In the genomic region with DNA sequence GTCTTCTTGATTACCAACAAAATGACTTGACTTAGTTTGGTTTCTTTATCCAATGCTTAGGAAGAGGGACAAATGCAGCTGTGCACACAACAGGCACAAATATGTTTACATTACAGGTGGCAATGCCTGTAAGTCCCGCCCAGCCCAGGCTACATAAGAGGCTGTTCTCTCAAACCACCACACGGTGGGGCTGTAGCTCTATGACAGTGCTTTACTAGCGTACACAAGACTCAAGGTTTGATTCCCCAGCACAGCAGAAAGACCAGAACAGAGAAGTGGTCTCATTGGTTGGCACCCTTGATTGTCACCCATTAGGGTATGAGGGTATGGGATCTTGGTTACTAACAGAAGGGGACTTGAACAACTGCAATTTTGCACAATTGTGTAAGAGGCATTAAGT, we compare ENCODE assay signal across 8 mouse cellular contexts. TPM values are rescaled to one million over a fixed set of nuclear protein-coding genes. Genes with fewer than 3 reads are reported as not detected.
A peak's percentile ranks its signal among the peaks of the same experiment; 100 is the strongest.
DNase-seq lines count a peak whose midpoint lies in the region; ATAC-seq and TF ChIP-seq lines count a peak whose summit lies in the region.

No protein-coding gene starts in this region.

- H3K27me3 ChIP-seq in MEL (ENCODE audit: control insufficient read depth in 1 of 2, insufficient read depth in 2 of 2, low read length in 2 of 2): no peaks in the 10 kb centered on the region
- H3K27me3 ChIP-seq in heart, postnatal 0 days (ENCODE audit: control insufficient read depth, insufficient read depth, low read length): no peaks in the 10 kb centered on the region

- H3K4me2 ChIP-seq in heart, postnatal 0 days (ENCODE audit: low read depth, low read length): no peak overlapping the region

- 3% methylated on average over 3 of the region's 3 CpGs for WGBS in bone marrow, adult 2 months
- 10% methylated on average over 3 of the region's 3 CpGs for WGBS in heart, postnatal 0 days

- no peaks in the 10 kb centered on the region for H3K36me3 ChIP-seq in MEL (ENCODE audit: control insufficient read depth in 1 of 2, insufficient read depth in 2 of 2, low read length in 2 of 2)
- H3K36me3 ChIP-seq in heart, postnatal 0 days (replicated peaks; ENCODE audit: control insufficient read depth, insufficient read depth, low read length): no peaks in the 10 kb centered on the region

- no peaks in the 10 kb centered on the region for H3K79me2 ChIP-seq in MEL (ENCODE audit: control insufficient read depth, insufficient read depth, low read length, poor library complexity)

- ATAC-seq in erythroblast, adult 5-6 weeks (replicated peaks; ENCODE audit: low FRiP score, poor library complexity, severe bottlenecking): peak; percentile 96
- no peak for ATAC-seq in heart, postnatal 0 days (ENCODE audit: insufficient read depth, low read depth)

- TF ChIP-seq EP300 in MEL (IDR thresholded peaks at IDR 0.05; ENCODE audit: low read depth in 1 of 2, low read length in 2 of 2): no peak
- no peak for TF ChIP-seq EP300 in heart, postnatal 0 days (IDR thresholded peaks at IDR 0.05; ENCODE audit: low read depth)

- no peak overlapping the region for H3K9ac ChIP-seq in MEL (ENCODE audit: control insufficient read depth, low read depth, low read length, poor library complexity, severe bottlenecking)
- H3K9ac ChIP-seq in heart, postnatal 0 days (replicated peaks; ENCODE audit: low read depth, low read length): no peak overlapping the region

- TF ChIP-seq POLR2A in MEL (IDR thresholded peaks at IDR 0.05; ENCODE audit: control insufficient read depth in 1 of 2, insufficient read depth in 1 of 2, low read depth in 1 of 2, low read length in 2 of 2, poor library complexity in 1 of 2): no peak
- TF ChIP-seq POLR2A in bone marrow, adult 2 months (IDR thresholded peaks at IDR 0.05; ENCODE audit: borderline replicate concordance, control insufficient read depth, low read depth, low read length): no peak

- DNase-seq in MEL (ENCODE audit: low read depth, low spot score): peak; percentile 81
- DNase-seq in heart, postnatal 0 days (ENCODE audit: low spot score): peak; percentile 24
- peak; percentile 61 to 78 for DNase-seq in kidney, postnatal 4 days
- DNase-seq in lung, postnatal 25 days (ENCODE audit: low spot score): peak; percentile 76
- DNase-seq in retina, postnatal 1 day: peak; percentile 82
- peak; percentile 19 to 60 for DNase-seq in urinary bladder, postnatal 36 days (ENCODE audit: low spot score in 2 of 2)

- no peak overlapping the region for H3K27ac ChIP-seq in MEL (ENCODE audit: control insufficient read depth, low read depth, low read length)
- no peak overlapping the region for H3K27ac ChIP-seq in bone marrow, adult 2 months (ENCODE audit: control insufficient read depth, insufficient read depth, low read depth, low read length, poor library complexity)
- H3K27ac ChIP-seq in heart, postnatal 0 days (ENCODE audit: low read depth): no peak overlapping the region

- H3K4me3 ChIP-seq in MEL (ENCODE audit: control insufficient read depth in 1 of 2, insufficient read depth in 1 of 2, low read depth in 2 of 2, low read length in 2 of 2): no peak overlapping the region
- no peak overlapping the region for H3K4me3 ChIP-seq in bone marrow, adult 2 months (replicated peaks; ENCODE audit: control insufficient read depth, low read depth, low read length)
- H3K4me3 ChIP-seq in heart, postnatal 0 days (ENCODE audit: low read depth, low read length): no peak overlapping the region

- peak; percentile 68 to 85 (median 70) for TF ChIP-seq CTCF in MEL (IDR thresholded peaks at IDR 0.05 in 2 of 3, conservative IDR thresholded peaks at IDR 0.05 in 1 of 3; ENCODE audit: control insufficient read depth in 1 of 3, insufficient read depth in 1 of 3, low read depth in 2 of 3, low read length in 3 of 3, poor library complexity in 1 of 3, severe bottlenecking in 1 of 3)
- peak; percentile 64 for TF ChIP-seq CTCF in bone marrow, adult 2 months (IDR thresholded peaks at IDR 0.05; ENCODE audit: control insufficient read depth, insufficient read depth, low read length)
- TF ChIP-seq CTCF in heart, postnatal 0 days (IDR thresholded peaks at IDR 0.05; ENCODE audit: low read depth): peak; percentile 64

- TF ChIP-seq RAD21 in MEL (IDR thresholded peaks at IDR 0.05; ENCODE audit: low read depth, low read length): peak; percentile 87

- no peaks in the 10 kb centered on the region for H3K9me3 ChIP-seq in MEL (replicated peaks; ENCODE audit: insufficient read depth, low read length)
- no peaks in the 10 kb centered on the region for H3K9me3 ChIP-seq in heart, postnatal 0 days (replicated peaks; ENCODE audit: control insufficient read depth, low read length)

- H3K4me1 ChIP-seq in MEL (ENCODE audit: control insufficient read depth in 1 of 2, insufficient read depth in 2 of 2, low read length in 2 of 2): no peaks in the 10 kb centered on the region
- no peaks in the 10 kb centered on the region for H3K4me1 ChIP-seq in bone marrow, adult 2 months (ENCODE audit: control insufficient read depth, insufficient read depth, low read length)
- no peaks in the 10 kb centered on the region for H3K4me1 ChIP-seq in heart, postnatal 0 days (ENCODE audit: control insufficient read depth, insufficient read depth)

TF ChIP-seq in MEL, 35 proteins besides CTCF, POLR2A, EP300 and RAD21:
- no peak for TF ChIP-seq UBTF (IDR thresholded peaks at IDR 0.05; ENCODE audit: borderline replicate concordance, insufficient read depth, low read depth, low read length)
- TF ChIP-seq GATA1 (IDR thresholded peaks at IDR 0.05; ENCODE audit: low read depth, low read length): no peak
- no peak for TF ChIP-seq ZNF384 (IDR thresholded peaks at IDR 0.05; ENCODE audit: low read depth, low read length)
- no peak for TF ChIP-seq TBP (IDR thresholded peaks at IDR 0.05; ENCODE audit: low read depth, low read length)
- peak; percentile 81 for TF ChIP-seq SMC3 (IDR thresholded peaks at IDR 0.05; ENCODE audit: low read depth, low read length)
- TF ChIP-seq ZC3H11A (IDR thresholded peaks at IDR 0.05; ENCODE audit: low read depth, low read length): peak; percentile 73
- no peak for TF ChIP-seq ZMIZ1 (IDR thresholded peaks at IDR 0.05; ENCODE audit: low read depth, low read length)
- TF ChIP-seq BHLHE40 (IDR thresholded peaks at IDR 0.05; ENCODE audit: borderline replicate concordance, low read depth, low read length): no peak
- no peak for TF ChIP-seq MYC (IDR thresholded peaks at IDR 0.05; ENCODE audit: low read depth, low read length)
- TF ChIP-seq TAL1 (IDR thresholded peaks at IDR 0.05; ENCODE audit: low read length): no peak
- TF ChIP-seq CHD1 (IDR thresholded peaks at IDR 0.05; ENCODE audit: low read depth, low read length): no peak
- no peak for TF ChIP-seq NELFE (IDR thresholded peaks at IDR 0.05; ENCODE audit: low read depth, low read length)
- no peak for TF ChIP-seq USF1 (IDR thresholded peaks at IDR 0.05; ENCODE audit: low read depth, low read length)

RNA-seq across cellular contexts. Expression of gene Gm26992, which starts 55.7 kb away (rescaled TPM):
- total RNA-seq in MEL (2012; rRNA removed): not detected in 2 replicates
- polyA plus RNA-seq in MEL (2012; ENCODE audit: insufficient read depth in 1 of 2, insufficient read length in 2 of 2, low read depth in 1 of 2, low replicate concordance in 2 of 2, missing spikeins in 1 of 2): not detected
- polyA plus RNA-seq in bone marrow, adult 2 months (2011; ENCODE audit: insufficient read depth, insufficient read length, low replicate concordance, missing spikeins): not detected in 2 replicates
- total RNA-seq in erythroblast, adult 5-6 weeks (2015; ENCODE audit: low replicate concordance): not detected in 2 replicates
- not detected in 2 replicates for total RNA-seq in erythroblast, adult 5-6 weeks (2017; ENCODE audit: low replicate concordance)
- not detected in 2 replicates for total RNA-seq in heart, postnatal 0 days (2014; rRNA removed; ENCODE audit: low replicate concordance)
- not detected in 2 replicates for polyA plus RNA-seq in heart, postnatal 0 days (2015; fragmentation: Nextera tagmentation; extraction: Ambion mirVana)

Comparison
In these comparisons a context has a peak if more than half of its experiments do, and no peak if none do; other contexts are left out.
1. DNase-seq: peak in every context shown above with its lines; median percentile 82 in retina, postnatal 1 day; 81 in MEL; 76 in lung, postnatal 25 days; 70 in kidney, postnatal 4 days; 40 in urinary bladder, postnatal 36 days; 24 in heart, postnatal 0 days.